Mouse (Mus musculus) brown adipose tissue, adult 24 weeks (tissue): ENCODE measurements around the gene Slc50a1. TPM values are rescaled to one million over a fixed set of nuclear protein-coding genes. Genes with fewer than 3 reads are reported as not detected.

Experiments used
- H3K27ac ChIP-seq: fragments of 200-500 bp; replicated peaks from 2 replicates; pipeline ENCODE4 v1.5.1; 2012; ENCODE audit warnings: low read depth, mild to moderate bottlenecking, low read length
- H3K4me1 ChIP-seq: fragments of 200-500 bp; 2 replicates; pipeline ENCODE4 v1.6.1; 2012; ENCODE audit warnings: low read length, mixed read lengths; ENCODE audit not compliant: control insufficient read depth, insufficient read depth, insufficient read length
- H3K4me3 ChIP-seq: fragments of 200-500 bp; 2 replicates; pipeline ENCODE4 v1.5.1; 2012; ENCODE audit warnings: low read depth, mild to moderate bottlenecking, low read length, moderate library complexity; ENCODE audit not compliant: insufficient read depth
- polyA plus RNA-seq: library from polyadenylated mRNA; stranded (reverse); fragments of >200 nt; gene quantifications from 2 replicates; pipeline ENCODE4 v1.2.4, GENCODE M21; 2012; ENCODE audit not compliant: missing spikeins, insufficient read depth, insufficient read length

The Slc50a1 gene
- polyA plus RNA-seq, 1 experiment: 33.1 TPM

- H3K4me3 ChIP-seq: no peak within 1 kb of the TSS
- H3K4me1 ChIP-seq: 0 out of 2 replicates have a peak, but pooled peaks cover 6% of the 10 kb centered on the region
These were observed 11.3 kb downstream of the Slc50a1 start, which contains the start of gene Dpm3 for GRCm38 (mm10) chr3:89259076-89259475. Gene Dpm3, plus strand, starts transcription at chr3:89259358.

GRCm38 (mm10) chr3:89256177-89256576 is 14.2 kb downstream of the Slc50a1 start:
- Histone ChIP-seq H3K27ac (no peak overlapping the region), H3K4me1 (peaks cover 12% of the 10 kb centered on the region), H3K4me3 (no peak overlapping the region)

More at GRCm38 (mm10) chr3:89259076-89259475, 11.3 kb downstream of the Slc50a1 start, which contains the start of gene Dpm3:
- no peak within 1 kb of the TSS for H3K27ac ChIP-seq

- H3K4me3 ChIP-seq: no peak overlapping the region
- peaks cover 12% of the 10 kb centered on the region for H3K4me1 ChIP-seq
These were observed 15.4 kb downstream of the Slc50a1 start for GRCm38 (mm10) chr3:89254994-89255393.

GRCm38 (mm10) chr3:89251365-89251895 is 18.9 kb downstream of the Slc50a1 start:
- Histone ChIP-seq H3K4me3 (peak overlapping the region; percentile 32), H3K4me1 (peaks cover 12% of the 10 kb centered on the region), H3K27ac (peak overlapping the region; percentile 97)

More at GRCm38 (mm10) chr3:89254994-89255393, 15.4 kb downstream of the Slc50a1 start:
- H3K27ac ChIP-seq: no peak overlapping the region

GRCm38 (mm10) chr3:89250435-89251040 is 19.8 kb downstream of the Slc50a1 start:
- H3K4me3 ChIP-seq: no peak overlapping the region
- peaks cover 9% of the 10 kb centered on the region for H3K4me1 ChIP-seq
- peak overlapping the region; percentile 88 for H3K27ac ChIP-seq

- peaks cover 5% of the 10 kb centered on the region for H3K4me1 ChIP-seq
- H3K27ac ChIP-seq: no peak overlapping the region
- H3K4me3 ChIP-seq: peak overlapping the region; percentile 7; the same call in 1 of the 2 replicates
These were observed 22.9 kb downstream of the Slc50a1 start for GRCm38 (mm10) chr3:89247466-89247865.

GRCm38 (mm10) chr3:89246261-89247100 is 23.9 kb downstream of the Slc50a1 start, which contains the start of gene Trim46:
Gene Trim46, minus strand, starts transcription at chr3:89246309.
- Histone ChIP-seq H3K4me1 (no peaks in the 10 kb centered on the region), H3K4me3 (peak within 1 kb of the TSS; percentile 99), H3K27ac (peak within 1 kb of the TSS; percentile 91)

GRCm38 (mm10) chr3:89245688-89246171 is 24.6 kb downstream of the Slc50a1 start, which contains the start of gene Krtcap2:
Gene Krtcap2, plus strand, starts transcription at chr3:89245966.
- H3K27ac ChIP-seq: peak within 1 kb of the TSS; percentile 91
- no peaks in the 10 kb centered on the region for H3K4me1 ChIP-seq
- H3K4me3 ChIP-seq: peak within 1 kb of the TSS; percentile 99

GRCm38 (mm10) chr3:89244982-89245687 is 25.2 kb downstream of the Slc50a1 start:
- H3K4me3 ChIP-seq: peak overlapping the region; percentile 23
- H3K27ac ChIP-seq: no peak overlapping the region
- no peaks in the 10 kb centered on the region for H3K4me1 ChIP-seq

- Histone ChIP-seq H3K4me3 (no peak overlapping the region), H3K27ac (no peak overlapping the region)
These were observed 26.0 kb downstream of the Slc50a1 start for GRCm38 (mm10) chr3:89244158-89244981.

GRCm38 (mm10) chr3:89243609-89244008 is 26.8 kb downstream of the Slc50a1 start:
- Histone ChIP-seq H3K27ac (no peak overlapping the region), H3K4me1 (no peaks in the 10 kb centered on the region), H3K4me3 (no peak overlapping the region)

More at GRCm38 (mm10) chr3:89244158-89244981, 26.0 kb downstream of the Slc50a1 start:
- H3K4me1 ChIP-seq: no peaks in the 10 kb centered on the region

GRCm38 (mm10) chr3:89242331-89242895 is 28.0 kb downstream of the Slc50a1 start:
- Histone ChIP-seq H3K4me1 (no peaks in the 10 kb centered on the region), H3K4me3 (no peak overlapping the region), H3K27ac (no peak overlapping the region)

- Histone ChIP-seq H3K27ac (no peak overlapping the region), H3K4me1 (no peaks in the 10 kb centered on the region), H3K4me3 (no peak overlapping the region)
These were observed 31.9 kb downstream of the Slc50a1 start for GRCm38 (mm10) chr3:89238494-89238893.
